Mouse (Mus musculus): ENCODE results near the gene Epsti1.

The Epsti1 gene

DNA sequence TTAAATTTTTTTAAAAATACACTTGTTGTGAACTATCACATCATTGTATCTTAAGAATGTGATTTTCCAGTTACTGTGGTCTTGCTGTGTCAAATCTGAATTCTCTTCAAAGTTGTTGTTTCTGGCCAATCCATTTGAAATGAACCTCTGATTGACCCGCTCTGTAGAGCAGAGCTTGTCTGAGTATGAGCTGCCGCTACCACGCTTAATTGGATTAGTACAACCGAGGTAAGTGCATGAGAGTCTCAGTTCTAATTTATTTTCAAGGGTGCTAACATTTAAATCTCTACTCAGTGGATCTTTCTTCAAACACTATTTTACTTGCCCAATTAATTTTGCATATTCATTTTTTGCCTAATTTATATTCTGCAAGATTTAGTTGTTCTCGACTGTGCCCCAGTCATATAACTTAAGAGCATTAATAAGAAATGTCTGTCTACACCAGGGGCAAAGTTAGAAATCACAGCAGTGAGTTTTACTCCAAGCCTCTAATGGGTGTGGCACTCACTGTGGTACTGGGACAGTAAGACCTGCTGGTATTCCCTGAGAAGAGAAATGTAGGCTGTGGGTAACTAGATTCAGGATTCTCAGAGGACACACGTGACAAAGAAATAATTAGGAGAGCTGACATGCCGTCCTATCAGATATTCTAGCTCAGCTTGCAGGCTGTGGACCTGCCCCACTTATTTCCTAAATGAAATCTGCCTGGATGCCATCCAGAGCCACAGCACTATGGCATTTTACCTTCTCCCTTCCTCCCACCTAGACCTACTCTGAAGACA lies 111.7 kb downstream of the Epsti1 start:
- no peak for DNase-seq (ENCODE audit: low spot score)

DNA sequence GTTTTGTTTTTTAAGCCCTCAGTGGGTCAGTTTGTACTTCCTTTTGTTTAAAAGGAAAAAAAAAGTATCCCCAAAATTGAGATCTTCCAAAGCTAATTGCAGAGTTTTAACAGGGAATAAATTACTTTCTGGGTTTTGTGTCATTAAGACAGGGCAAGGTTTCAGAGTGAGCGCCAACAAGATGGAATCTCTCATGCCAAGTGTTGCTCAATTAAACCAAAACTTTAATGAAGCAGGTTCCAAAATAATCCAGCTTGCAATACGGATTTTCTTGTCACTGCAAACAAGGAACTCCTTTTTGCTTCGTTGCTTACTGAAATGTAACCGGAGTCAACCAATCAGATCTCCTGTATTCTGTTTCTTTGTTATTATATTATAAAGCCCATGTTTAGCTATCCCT lies 112.4 kb downstream of the Epsti1 start:
- DNase-seq (ENCODE audit: low spot score): no peak

DNA sequence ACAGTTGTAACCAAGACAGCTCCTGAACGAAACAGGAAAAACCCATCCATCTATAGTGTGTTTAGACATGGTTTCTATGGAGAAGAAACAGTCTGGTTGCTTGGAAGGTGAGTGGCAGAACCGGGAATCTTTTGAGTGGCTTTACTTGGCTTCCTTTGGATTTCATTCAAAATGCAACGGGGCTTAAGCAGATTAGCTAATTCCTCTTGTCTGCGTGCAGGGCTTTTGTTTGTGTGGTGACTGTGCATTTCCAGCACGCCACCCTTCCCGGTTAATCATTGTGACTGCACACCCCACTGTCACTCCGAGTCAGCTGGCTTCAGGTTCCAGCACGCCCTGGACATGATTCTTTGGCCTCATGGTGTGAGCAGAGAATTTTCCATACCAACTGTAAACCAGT lies 115.9 kb downstream of the Epsti1 start:
- DNase-seq (ENCODE audit: low spot score): no peak

DNA sequence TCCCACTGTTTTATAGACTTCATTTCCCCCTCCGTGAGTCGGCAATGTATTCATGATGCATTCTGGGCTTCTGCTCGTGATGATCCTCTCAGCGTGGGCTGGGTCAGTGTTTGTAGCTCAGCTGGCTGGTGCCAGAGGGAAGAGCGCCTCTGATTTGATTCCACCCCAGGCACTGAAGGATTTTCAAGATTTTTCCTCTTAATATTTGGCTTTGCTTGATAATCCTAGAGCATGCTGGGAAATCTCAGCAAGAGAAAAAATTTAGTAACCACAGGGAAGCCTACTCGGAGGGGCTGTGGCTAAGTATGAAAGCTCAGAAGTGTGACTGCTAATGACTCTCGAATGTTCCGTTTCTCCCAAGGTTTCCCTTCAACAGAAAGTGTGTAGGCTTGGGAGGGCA lies 134.8 kb downstream of the Epsti1 start:
- DNase-seq (ENCODE audit: low spot score): no peak

DNA sequence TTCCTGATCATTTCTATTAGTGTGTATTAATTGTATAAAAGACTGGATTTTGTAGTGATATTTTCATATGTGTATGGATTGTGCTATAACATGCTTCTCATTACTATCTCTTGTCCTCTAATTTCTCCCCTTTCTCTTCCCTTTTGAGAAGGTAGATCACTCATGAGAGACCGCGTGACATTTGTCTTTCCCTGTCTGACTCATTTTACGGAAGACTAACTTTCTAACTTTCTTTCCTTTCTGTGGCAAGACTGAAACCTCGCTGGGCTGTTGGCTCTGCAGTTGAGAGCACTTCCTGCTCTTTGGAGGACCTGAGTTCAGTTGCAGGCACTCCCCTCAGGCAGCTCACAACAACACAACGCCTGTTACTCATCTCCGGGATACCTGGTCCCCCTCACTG lies 136.6 kb downstream of the Epsti1 start:
- no peak for DNase-seq (ENCODE audit: low spot score)

DNA sequence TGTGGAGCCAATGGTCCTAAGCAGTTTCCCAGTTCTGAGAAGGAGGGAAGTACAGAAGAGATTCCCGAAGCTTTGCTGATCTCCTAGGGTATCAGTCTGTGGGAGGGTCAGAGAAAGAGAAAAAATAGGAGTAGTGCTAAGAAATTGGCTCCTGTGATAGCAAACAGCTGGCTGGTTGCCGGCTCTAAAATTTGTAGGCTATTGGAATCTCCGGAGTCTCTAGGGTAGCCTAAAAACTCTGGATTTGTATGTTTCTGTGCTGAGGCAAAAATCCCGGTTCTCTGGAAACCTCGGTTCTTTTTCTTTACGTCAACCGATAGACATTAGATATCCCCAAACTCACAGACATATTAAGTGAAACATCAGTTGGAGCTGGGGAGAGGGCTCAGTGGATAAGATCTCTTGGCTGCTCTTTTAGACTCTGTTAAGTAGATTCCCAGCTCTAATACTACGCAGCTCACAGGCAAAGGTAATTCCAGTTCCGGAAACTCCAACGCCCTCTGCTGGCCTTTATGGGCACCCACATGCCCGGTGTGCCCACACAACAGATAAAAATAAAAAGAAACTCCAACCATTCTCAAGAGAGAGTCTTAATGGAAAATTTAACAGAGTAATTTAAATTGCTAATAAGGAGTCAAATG lies 138.0 kb downstream of the Epsti1 start:
- DNase-seq (ENCODE audit: low spot score): no peak

DNA sequence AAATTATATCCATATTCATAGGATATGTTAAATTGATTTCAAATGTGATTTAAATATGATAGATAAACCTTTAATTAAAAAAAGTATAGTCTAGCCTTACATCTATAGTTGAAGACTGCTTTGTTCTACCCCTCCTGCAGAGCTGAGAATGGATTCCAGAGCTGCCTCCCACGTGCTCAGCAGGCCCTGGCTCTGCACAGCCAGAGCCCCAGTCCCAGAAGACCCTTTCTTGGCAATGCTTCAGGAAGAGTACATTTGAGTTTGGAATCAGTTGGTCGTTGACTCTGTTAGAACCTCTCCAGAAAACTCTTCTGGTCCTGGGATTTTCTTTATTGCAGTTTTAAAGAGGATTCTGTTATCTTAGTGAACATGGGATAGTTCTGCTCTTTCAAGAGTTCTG lies 139.0 kb downstream of the Epsti1 start:
- DNase-seq (ENCODE audit: low spot score): no peak

DNA sequence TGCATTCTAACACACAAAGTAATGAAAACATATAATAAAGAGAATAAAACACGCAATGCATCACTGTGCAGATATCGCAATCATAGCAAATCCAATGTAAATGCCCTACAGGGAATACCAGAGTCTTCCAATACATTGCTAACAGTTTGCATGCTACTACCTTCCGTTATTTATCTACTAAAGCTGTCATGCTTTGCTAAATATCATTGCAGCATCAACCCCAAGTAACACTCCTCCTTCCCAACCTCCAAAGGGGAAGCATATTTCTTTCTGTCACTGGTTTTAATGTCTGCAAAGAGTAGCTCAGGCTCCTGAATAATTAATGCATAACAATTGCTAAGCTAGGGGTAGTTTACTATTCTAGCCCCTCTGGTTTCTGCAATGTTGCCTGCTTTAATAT lies 144.2 kb downstream of the Epsti1 start:
- DNase-seq (ENCODE audit: low spot score): no peak

DNA sequence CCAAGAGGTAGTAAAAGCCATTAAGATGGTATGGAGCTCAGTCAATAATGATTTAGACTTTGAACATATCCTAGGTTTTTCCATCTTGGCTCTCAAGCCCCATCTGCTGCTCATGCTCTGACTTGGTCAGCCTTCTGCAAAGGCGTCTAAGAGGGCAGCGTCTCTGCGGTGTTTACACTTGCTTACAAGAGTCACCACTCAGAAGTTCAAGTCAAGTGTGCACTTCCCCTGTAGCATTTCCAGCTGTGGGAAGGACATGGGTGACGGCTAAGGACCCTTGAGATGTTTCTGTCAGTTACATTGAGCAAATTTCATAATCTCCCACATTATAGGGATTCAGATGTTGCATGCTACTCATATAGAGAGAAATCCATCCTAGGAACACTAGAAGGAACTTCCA lies 144.6 kb downstream of the Epsti1 start:
- no peak for DNase-seq (ENCODE audit: low spot score)

Measured in ovary, postnatal 36 days (tissue).